Mouse (Mus musculus) midbrain, embryonic 13.5 days (tissue): ENCODE data around the gene Slc22a13. TPM values are rescaled to one million over a fixed set of nuclear protein-coding genes. Genes with fewer than 3 reads are reported as not detected.
"Not testable (repeated sequence)": the region's sequence is repeated elsewhere in the genome, so short reads cannot be mapped to it uniquely, and the experiment has no call there.

Experiments used
- ATAC-seq: fragments of 200-750 bp; cut with Nextera tagmentation; 2 replicates; pipeline ENCODE4 v1.8.0; 2017; ENCODE audit warnings: mild to moderate bottlenecking, moderate TSS enrichment, moderate library complexity
- H3K27ac ChIP-seq: fragments of 300-500 bp; sonication (generic); 2 replicates; pipeline ENCODE4 v1.5.1; 2015; ENCODE audit warnings: inconsistent platforms, mild to moderate bottlenecking, moderate library complexity
- H3K27me3 ChIP-seq: fragments of 300-500 bp; sonication (generic); 2 replicates; pipeline ENCODE4 v1.6.1; 2015; ENCODE audit warnings: mild to moderate bottlenecking, inconsistent platforms
- H3K36me3 ChIP-seq: fragments of 300-500 bp; sonication (generic); 2 replicates; pipeline ENCODE4 v1.6.1; 2015; ENCODE audit warnings: mild to moderate bottlenecking, inconsistent platforms
- H3K4me1 ChIP-seq: fragments of 300-500 bp; sonication (generic); replicated peaks from 2 replicates; pipeline ENCODE4 v1.6.1; 2015; ENCODE audit warnings: inconsistent platforms
- H3K4me2 ChIP-seq: fragments of 300-500 bp; sonication (generic); replicated peaks from 2 replicates; pipeline ENCODE4 v1.6.1; 2015; ENCODE audit warnings: moderate library complexity, mild to moderate bottlenecking, inconsistent platforms
- H3K4me3 ChIP-seq: fragments of 300-500 bp; sonication (generic); replicated peaks from 2 replicates; pipeline ENCODE4 v1.5.1; 2015; ENCODE audit warnings: mild to moderate bottlenecking, inconsistent platforms
- H3K9ac ChIP-seq: fragments of 300-500 bp; sonication (generic); replicated peaks from 2 replicates; pipeline ENCODE4 v1.6.1; 2015; ENCODE audit warnings: mild to moderate bottlenecking, inconsistent platforms
- H3K9me3 ChIP-seq: fragments of 300-500 bp; sonication (generic); 2 replicates; pipeline ENCODE4 v1.6.1; 2016; ENCODE audit warnings: mild to moderate bottlenecking, inconsistent platforms
- WGBS: fragments of 180-500 bp; shearing (Covaris S2); methylation state at CpG from one replicate; pipeline ENCODE4 v1.1.7; 2015; 5-methylcytosine and 5-hydroxymethylcytosine counted together
- polyA plus RNA-seq: library from polyadenylated mRNA; unstranded; fragments of >200 nt; fragmentation: Nextera tagmentation; extraction: Ambion mirVana; gene quantifications from 2 replicates; pipeline ENCODE4 v1.2.1, GENCODE M21; 2015

Slc22a13 gene
- polyA plus RNA-seq, 1 experiment from 2014 or later = not detected

DNA sequence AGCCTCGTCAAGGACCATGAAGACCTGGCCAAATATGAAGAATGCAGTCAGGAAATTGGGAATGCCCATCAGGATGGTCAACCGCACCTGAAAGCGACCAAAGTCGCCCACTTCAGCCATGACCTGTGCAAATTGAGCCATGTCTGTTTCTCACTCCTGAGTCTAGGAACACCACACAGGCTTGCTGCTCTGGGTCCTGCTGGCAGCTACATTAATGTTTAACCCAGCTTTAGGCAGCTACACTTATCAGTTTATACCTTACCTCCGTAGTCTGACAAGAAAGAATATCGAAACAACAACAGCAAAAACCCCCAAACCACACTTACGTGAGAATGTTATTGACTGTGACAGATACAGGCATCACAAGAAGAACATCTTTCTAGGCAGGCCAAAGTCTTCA lies 22.7 kb upstream of the Slc22a13 start:
- no peak overlapping the region for H3K4me2 ChIP-seq
- no peaks in the 10 kb centered on the region for H3K4me1 ChIP-seq
- H3K27me3 ChIP-seq = no peaks in the 10 kb centered on the region
- no peak overlapping the region for H3K27ac ChIP-seq
- H3K36me3 ChIP-seq = 0 out of 2 replicates have a peak, but pooled peaks cover 5% of the 10 kb centered on the region
- ATAC-seq = no peak
- WGBS = 96% methylated on average over 7 of the region's 7 CpGs
- H3K4me3 ChIP-seq = no peak overlapping the region
- H3K9me3 ChIP-seq = no peaks in the 10 kb centered on the region
- H3K9ac ChIP-seq = no peak overlapping the region

DNA sequence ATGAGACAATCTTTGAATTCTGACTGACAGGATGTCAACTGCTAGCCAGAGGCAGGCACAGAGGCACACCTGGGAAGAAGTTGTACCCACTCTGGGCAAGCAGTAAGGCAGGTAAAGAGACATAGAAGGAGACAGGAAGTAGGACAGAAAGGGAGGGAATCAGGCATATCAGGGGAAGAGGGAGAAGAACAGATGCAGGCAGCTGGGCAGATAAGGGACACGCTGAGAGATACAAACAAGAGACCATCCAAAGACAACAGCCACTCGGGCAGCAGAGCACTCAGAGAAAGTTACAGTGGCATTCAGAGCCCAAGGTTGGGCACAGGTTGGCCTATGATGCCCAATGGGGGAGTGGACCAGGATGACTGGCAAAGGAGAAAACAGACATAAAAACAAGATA lies 21.9 kb upstream of the Slc22a13 start:
- Histone ChIP-seq H3K4me3 (no peak overlapping the region), H3K36me3 (peaks cover 6% of the 10 kb centered on the region), H3K9me3 (no peaks in the 10 kb centered on the region), H3K27ac (no peak overlapping the region), H3K9ac (no peak overlapping the region), H3K27me3 (no peaks in the 10 kb centered on the region), H3K4me2 (no peak overlapping the region), H3K4me1 (no peaks in the 10 kb centered on the region)
- 90% methylated on average over 2 of the region's 2 CpGs for WGBS
- no peak for ATAC-seq

DNA sequence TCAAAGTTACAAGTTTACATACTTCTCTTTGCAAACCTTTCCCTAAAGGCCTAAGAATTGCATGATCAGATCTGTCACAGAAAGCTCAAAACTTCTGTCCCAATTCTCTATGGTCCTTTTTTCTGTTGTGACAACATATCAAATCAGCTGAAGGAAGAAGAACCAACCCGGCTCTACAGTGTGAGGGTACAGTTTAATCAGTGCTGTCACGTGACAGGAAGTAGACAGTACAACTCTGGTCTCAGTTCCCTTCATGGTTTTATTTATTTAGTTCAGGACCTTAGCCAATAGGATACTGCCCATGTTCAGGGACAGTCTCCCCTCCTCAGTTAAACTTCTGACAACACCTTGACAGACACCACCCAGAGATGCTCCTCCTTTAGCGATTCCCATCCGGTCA lies 11.4 kb upstream of the Slc22a13 start:
- no peak overlapping the region for H3K4me2 ChIP-seq
- H3K36me3 ChIP-seq = peaks cover 27% of the 10 kb centered on the region
- H3K9ac ChIP-seq = no peak overlapping the region
- H3K27me3 ChIP-seq = no peaks in the 10 kb centered on the region
- H3K4me3 ChIP-seq = no peak overlapping the region
- ATAC-seq = no peak
- no peaks in the 10 kb centered on the region for H3K4me1 ChIP-seq
- WGBS = 93% methylated on average over 4 of the region's 4 CpGs
- H3K9me3 ChIP-seq = no peaks in the 10 kb centered on the region
- H3K27ac ChIP-seq = no peak overlapping the region

DNA sequence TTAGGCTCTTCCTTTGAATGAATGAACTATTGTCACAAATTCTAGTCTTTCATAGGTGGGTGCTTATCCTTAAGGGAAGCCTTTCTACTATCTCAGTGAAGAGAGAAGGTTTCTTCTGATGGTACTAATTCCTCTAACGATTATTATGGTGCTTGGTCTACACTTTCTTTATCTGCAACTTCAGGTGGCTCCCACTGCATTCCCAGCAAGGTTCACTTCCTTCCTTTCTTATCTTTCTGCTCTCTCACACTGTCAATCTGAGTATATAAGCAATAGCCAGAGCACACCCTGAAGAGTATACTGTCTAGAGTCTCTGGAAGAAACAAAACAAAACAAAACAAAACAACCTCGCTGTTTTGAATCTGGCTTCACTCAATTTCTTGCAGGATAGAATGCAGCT lies 10.8 kb upstream of the Slc22a13 start:
- H3K36me3 ChIP-seq = peaks cover 25% of the 10 kb centered on the region

DNA sequence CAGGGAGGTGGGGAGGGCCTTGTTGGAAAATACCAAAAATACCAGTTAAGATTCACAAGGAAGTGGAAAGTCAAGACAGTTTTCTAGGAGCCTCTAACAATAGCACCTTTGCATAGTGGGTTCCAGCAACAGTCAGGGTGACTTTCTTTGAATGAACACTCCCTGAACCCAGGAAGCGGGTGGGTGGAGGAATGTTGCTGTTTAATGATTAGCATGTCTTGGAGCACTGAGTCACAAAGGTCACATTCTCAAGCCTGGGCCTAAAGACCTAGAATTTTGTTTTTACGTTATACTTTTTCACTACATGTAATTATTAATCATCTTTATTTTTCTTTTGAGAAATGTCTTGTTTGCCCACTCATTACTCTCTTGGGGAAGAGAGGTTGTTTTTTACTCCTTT lies 6.4 kb upstream of the Slc22a13 start:
- H3K4me3 ChIP-seq, ATAC-seq, H3K4me2 ChIP-seq, H3K27me3 ChIP-seq, H3K4me1 ChIP-seq, H3K27ac ChIP-seq, H3K9me3 ChIP-seq, H3K9ac ChIP-seq: not testable (repeated sequence)
- 96% methylated on average over 2 of the region's 2 CpGs for WGBS
- H3K36me3 ChIP-seq = 0 out of 2 replicates have a peak, but pooled peaks cover 11% of the 10 kb centered on the region

More for the DNA sequence above, 10.8 kb upstream of the Slc22a13 start:
- no peaks in the 10 kb centered on the region for H3K9me3 ChIP-seq
- no peak overlapping the region for H3K27ac ChIP-seq
- H3K4me3 ChIP-seq = no peak overlapping the region
- H3K9ac ChIP-seq = no peak overlapping the region
- no peak overlapping the region for H3K4me2 ChIP-seq
- H3K4me1 ChIP-seq = no peaks in the 10 kb centered on the region
- WGBS = 90% methylated on average over 2 of the region's 2 CpGs
- H3K27me3 ChIP-seq = no peaks in the 10 kb centered on the region
- ATAC-seq = no peak

DNA sequence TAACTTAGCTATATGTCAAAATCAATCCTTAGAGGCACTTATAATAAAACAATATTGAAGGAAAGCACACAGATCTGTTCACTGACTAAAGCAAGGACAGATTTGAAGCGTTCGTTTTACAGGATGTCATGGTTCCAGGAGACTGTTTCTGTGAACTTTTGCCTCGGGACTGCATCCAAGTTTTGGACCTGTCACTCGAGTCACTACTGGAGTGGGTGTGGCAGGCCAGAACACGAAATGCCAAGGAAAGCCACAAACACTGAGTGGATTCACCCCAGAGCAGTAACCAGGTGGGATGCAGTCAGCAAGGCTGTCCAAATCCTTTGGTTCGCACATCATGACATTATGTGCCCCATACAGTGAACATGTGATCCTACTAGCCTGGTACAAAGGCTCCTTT lies 5.7 kb upstream of the Slc22a13 start:
- no peak for ATAC-seq
- H3K27ac ChIP-seq = no peak overlapping the region
- H3K27me3 ChIP-seq = no peaks in the 10 kb centered on the region
- no peak overlapping the region for H3K4me2 ChIP-seq
- H3K9ac ChIP-seq = no peak overlapping the region
- H3K4me3 ChIP-seq = no peak overlapping the region
- 0 out of 2 replicates have a peak, but pooled peaks cover 11% of the 10 kb centered on the region for H3K36me3 ChIP-seq
- WGBS = 94% methylated on average over 6 of the region's 6 CpGs
- no peaks in the 10 kb centered on the region for H3K9me3 ChIP-seq
- H3K4me1 ChIP-seq = no peaks in the 10 kb centered on the region

DNA sequence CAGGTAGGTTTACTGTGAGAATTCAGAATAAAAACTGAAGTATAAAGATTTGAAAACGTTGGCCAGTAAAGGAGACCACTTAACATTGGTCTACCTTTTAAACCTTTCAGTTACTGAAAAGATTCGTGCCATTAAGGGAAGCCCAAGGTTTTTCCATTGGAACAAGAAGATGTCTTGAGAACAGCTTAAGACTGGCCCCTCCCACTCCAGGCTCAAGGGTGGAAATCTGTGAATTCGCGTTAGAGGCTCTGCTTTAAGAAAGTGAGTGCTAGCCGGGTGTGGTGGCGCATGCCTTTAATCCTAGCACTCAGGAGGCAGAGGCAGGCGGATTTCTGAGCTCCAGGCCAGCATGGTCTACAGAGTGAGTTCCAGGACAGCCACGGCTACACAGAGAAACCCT lies 4.1 kb upstream of the Slc22a13 start:
- Histone ChIP-seq H3K27ac (no peak overlapping the region), H3K9ac (no peak overlapping the region), H3K4me1 (no peaks in the 10 kb centered on the region), H3K27me3 (no peaks in the 10 kb centered on the region), H3K36me3 (0 out of 2 replicates have a peak, but pooled peaks cover 7% of the 10 kb centered on the region), H3K9me3 (no peaks in the 10 kb centered on the region), H3K4me3 (no peak overlapping the region), H3K4me2 (no peak overlapping the region)
- 75% methylated on average over 8 of the region's 8 CpGs for WGBS
- no peak for ATAC-seq

DNA sequence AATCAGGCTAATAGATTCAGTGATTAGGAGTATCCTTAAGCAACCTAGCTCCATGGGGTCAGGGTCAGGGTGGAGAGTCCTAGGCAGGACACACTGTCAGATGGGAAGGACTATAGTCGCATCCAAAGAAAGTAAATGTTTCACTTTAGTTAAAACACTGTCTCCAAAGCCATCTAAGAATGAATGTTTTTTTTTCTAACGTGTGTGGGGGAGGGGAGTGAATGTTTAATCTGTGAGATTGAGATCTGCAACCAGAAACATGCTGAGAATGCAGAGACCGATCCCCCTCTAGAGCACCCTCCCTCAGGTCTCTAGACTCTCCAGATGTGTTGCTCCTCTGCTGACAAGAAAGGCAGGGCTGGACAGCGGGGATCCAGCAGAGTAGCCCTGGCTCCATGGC lies 1.8 kb downstream of the Slc22a13 start:
- 83% methylated on average over 4 of the region's 4 CpGs for WGBS
- no peaks in the 10 kb centered on the region for H3K4me1 ChIP-seq
- H3K4me2 ChIP-seq = no peak overlapping the region
- H3K9me3 ChIP-seq = peaks cover 8% of the 10 kb centered on the region
- no peak for ATAC-seq
- no peak overlapping the region for H3K4me3 ChIP-seq
- no peaks in the 10 kb centered on the region for H3K27me3 ChIP-seq
- H3K36me3 ChIP-seq = no peaks in the 10 kb centered on the region
- H3K27ac ChIP-seq = no peak overlapping the region
- no peak overlapping the region for H3K9ac ChIP-seq

DNA sequence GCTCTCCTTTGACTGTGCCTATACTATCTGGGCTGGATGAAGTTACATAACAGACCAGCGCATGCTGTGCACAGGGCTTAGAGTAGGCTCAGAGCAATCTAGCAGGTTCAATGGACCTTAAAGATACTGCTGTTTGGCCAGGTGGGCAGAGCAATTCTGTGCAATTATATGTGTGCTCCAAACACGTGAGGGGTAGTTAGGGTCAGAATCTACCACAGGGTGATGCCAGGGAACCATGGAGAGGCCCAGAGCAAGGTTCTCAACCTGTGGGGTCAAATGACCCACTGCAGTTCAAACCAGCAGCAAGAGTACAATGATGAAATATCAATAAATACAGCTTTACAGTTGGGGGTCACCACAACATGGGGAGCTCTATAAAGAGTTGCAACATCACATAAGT lies 2.2 kb downstream of the Slc22a13 start:
- no peak overlapping the region for H3K4me3 ChIP-seq
- no peaks in the 10 kb centered on the region for H3K27me3 ChIP-seq
- 79% methylated on average over 2 of the region's 2 CpGs for WGBS
- no peak overlapping the region for H3K27ac ChIP-seq
- peaks cover 8% of the 10 kb centered on the region for H3K9me3 ChIP-seq
- H3K4me2 ChIP-seq = no peak overlapping the region
- ATAC-seq = no peak
- H3K9ac ChIP-seq = no peak overlapping the region
- no peaks in the 10 kb centered on the region for H3K36me3 ChIP-seq
- no peaks in the 10 kb centered on the region for H3K4me1 ChIP-seq

DNA sequence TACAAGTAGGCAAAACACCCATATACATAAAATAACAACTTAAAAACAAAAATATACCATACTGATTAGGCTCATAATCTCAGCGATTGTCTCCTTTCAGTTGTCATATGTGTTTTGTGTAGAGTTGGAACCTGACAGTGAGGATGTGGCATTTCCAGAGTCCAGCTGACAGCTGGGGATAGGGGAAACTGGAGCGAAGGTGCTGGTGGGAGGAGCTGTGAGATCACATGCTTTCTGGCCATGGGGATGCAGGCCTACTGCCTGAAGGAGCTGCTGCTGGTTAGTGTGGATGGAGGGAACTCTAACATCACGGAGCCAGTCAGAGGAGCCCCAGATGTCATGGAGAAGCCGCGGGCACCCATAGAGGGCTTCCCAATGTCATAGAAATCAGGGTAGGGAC lies 3.1 kb downstream of the Slc22a13 start:
- ATAC-seq = no peak

DNA sequence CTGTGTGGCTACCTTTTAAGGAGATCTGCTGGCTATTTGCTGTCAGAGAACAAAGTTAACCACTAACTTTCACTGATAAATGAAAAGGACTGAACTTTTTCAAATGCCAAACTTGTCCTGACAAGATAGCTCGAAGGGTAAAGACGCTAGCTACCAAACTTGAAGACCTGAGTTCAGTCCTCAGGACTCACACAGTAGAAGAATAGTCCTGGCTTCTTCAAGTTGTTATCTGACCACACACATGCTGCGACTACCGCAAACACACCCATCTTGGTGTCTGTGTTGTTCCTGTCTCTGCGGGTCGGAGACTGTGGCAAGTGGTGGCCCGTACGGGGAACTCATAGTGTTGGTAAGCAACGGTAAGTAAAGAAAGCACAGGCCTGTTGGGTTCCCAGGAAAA lies 5.3 kb downstream of the Slc22a13 start:
- Histone ChIP-seq H3K4me1 (no peaks in the 10 kb centered on the region), H3K27ac (no peak overlapping the region), H3K4me3 (no peak overlapping the region), H3K9me3 (peaks cover 8% of the 10 kb centered on the region), H3K36me3 (no peaks in the 10 kb centered on the region), H3K4me2 (no peak overlapping the region), H3K27me3 (no peaks in the 10 kb centered on the region), H3K9ac (no peak overlapping the region)
- WGBS = 95% methylated on average over 9 of the region's 9 CpGs
- ATAC-seq = no peak

More for the DNA sequence above, 3.1 kb downstream of the Slc22a13 start:
- Histone ChIP-seq H3K9ac (no peak overlapping the region), H3K27ac (no peak overlapping the region), H3K4me3 (no peak overlapping the region), H3K36me3 (no peaks in the 10 kb centered on the region), H3K4me1 (no peaks in the 10 kb centered on the region), H3K27me3 (no peaks in the 10 kb centered on the region), H3K9me3 (peaks cover 8% of the 10 kb centered on the region), H3K4me2 (no peak overlapping the region)
- 98% methylated on average over 5 of the region's 5 CpGs for WGBS

DNA sequence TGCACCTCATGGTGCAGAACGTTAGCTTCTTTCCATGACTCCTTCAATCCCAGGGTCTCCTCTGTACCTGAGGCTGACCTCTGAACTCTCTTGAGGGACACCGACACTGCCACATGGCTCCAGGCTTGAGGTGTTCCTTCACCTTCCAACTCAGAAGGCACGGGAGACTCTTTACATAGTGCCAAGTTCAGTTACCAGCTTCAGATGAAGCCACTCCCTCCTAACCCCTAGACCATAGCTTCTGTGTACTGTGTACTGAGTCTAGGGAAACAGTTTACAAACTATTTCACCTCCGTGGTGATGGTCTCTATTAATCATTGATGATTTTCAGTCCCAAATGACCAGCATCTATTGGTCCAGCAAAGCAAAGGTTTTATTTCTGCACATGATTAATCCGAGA lies 7.2 kb downstream of the Slc22a13 start:
- Histone ChIP-seq H3K36me3 (no peaks in the 10 kb centered on the region), H3K9ac (no peak overlapping the region), H3K4me2 (no peak overlapping the region), H3K27me3 (no peaks in the 10 kb centered on the region), H3K27ac (no peak overlapping the region), H3K4me3 (no peak overlapping the region), H3K9me3 (peaks cover 8% of the 10 kb centered on the region), H3K4me1 (no peaks in the 10 kb centered on the region)
- WGBS = 93% methylated on average over 5 of the region's 5 CpGs
- ATAC-seq = no peak

DNA sequence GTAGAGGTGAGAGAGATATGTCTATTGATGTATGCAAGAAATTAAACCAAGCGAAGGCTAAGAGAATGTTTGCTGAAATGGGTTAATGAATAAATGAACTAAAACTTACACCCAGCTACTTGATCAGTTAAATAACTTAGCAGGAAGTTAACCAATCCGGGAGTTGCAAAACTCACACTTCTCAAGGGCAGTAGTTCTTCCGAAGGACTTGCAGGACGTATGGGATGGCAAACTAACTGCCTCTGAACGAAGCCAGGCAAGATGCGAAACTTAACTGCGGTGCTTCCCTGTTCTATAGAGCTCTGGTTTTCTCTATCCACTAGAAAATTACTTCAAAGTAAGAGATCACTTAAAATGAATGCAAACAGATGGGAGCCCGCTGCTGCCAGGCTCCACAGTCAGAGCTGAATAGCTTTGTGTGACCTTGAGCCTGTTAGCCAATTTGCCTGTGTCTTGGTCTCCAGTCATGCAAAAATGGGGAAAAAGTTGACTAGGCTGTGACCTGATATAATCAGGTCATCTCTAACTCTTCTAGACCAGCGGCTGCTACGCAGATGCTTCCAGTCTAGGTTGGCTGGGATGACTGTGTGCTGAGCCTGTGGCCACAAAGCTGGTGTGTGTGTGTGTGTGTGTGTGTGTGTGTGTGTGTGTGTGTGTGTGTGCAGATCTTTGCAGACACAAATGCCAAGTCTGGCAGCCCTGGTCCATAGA lies 9.6 kb downstream of the Slc22a13 start:
- Histone ChIP-seq H3K9ac (no peak overlapping the region), H3K27me3 (no peaks in the 10 kb centered on the region), H3K4me2 (no peak overlapping the region), H3K27ac (no peak overlapping the region), H3K9me3 (peaks cover 4% of the 10 kb centered on the region), H3K4me1 (no peaks in the 10 kb centered on the region), H3K36me3 (no peaks in the 10 kb centered on the region), H3K4me3 (no peak overlapping the region)
- WGBS = 83% methylated on average over 10 of the region's 10 CpGs
- no peak for ATAC-seq
